Mouse (Mus musculus): ENCODE data around the gene Nemp1.

Nemp1 gene

DNA sequence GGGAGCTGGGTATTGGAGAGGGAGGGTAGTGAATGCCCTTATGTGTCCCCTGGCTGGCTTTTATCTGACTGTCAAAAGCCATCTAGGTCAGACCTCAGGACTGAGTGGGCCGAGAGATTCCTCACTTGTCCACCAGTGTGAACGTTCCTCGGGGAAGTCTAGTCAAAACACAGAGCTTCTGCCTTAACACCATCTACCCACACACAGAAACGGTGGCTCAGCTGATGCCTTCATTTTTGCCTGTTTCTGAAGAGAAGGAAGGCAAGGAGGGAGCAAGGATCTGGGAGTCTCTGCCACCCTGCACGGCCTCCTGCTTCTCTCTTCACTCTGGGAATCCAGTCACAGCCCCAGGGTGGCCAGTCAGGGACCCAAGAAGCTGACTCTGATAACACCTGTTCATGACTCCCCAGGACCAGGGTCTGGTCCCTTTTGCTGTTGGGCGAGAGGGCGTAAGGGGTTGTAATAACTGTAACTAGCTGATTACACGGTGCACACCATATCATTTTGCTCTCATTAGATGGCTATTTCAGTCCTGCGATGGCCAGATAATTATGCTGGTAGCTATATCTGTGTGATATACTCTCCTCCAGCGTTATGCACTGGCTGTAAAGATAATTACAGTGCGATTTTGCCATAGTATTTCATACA, 63.7 kb downstream of the Nemp1 start:
- no peak for DNase-seq

DNA sequence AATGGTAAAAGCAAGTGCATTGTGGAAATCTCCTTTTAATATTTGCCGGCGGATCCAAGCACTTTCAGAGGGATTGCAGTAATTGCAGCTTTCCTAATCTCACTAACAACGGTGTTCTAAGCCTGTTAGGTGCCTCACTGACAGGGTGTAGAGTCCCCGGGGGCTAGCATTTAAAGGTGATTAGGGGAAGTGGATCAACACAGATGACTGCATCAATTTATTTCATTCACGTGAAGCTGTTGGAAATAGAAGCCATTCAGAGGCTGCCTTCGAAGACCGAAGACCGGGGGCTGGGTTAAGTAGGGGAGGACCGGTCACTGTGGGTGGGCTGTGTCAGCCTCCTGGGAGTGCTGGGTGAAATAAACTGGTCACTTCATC, 64.2 kb downstream of the Nemp1 start:
- no peak for DNase-seq

DNA sequence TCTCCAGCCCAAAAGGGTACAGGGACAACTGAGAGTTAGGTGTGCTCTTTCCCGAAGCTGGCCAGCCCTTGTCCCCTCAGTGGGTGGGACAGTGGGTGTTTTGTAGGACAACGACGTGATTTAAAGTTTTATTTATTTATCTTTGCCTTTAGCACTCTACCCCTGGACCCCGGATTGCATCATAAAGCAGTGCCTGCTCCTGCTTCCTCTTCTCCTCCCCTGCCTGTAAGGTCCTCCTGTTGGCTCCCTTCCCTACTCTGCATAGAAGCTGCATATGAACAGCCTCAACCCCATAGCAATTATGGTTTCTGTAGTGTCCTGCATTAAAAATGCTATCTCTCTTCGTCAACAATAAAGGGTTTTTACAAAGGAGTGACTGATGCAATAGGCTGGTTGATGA, 64.7 kb downstream of the Nemp1 start:
- no peak for DNase-seq

DNA sequence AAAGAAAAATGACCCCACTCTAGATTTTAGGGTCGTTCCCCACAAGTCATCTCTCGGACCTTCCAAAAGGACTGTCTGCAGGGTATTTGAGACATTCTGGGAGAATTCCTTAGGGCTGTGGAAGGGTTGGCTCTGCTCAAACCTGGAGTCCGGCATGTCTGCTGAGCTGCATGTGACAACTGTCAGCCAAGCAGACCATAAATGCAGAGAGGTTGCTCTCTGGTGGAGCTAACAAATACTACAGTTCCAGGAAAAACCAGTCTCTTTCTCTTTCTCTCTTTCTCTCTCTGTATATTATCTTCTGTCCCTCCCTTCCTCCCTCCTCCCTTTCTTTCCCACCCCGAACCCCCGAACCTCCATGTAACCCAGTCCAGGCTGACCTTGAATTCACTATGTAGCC, 67.7 kb downstream of the Nemp1 start:
- DNase-seq, result no peak

DNA sequence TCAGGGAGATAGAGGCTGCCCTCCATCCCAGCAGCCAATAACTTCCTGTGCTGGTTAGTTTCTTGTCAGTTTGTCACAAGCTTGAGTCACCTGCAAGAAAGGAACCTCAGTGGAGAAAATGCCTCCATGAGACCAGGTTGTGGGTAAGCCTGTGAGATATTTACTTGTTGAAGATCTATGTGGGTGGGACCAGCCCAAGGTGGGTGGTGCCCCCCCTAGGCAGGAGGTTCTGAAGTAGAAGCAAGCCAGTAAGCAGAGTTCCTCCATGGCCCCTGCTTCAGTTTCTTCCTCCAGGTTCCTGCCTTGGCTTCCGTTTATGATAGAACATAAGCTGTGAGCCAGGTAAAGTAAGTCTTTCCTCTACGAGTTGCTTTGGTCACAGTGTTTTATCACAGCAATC, 69.6 kb downstream of the Nemp1 start:
- DNase-seq, result no peak

DNA sequence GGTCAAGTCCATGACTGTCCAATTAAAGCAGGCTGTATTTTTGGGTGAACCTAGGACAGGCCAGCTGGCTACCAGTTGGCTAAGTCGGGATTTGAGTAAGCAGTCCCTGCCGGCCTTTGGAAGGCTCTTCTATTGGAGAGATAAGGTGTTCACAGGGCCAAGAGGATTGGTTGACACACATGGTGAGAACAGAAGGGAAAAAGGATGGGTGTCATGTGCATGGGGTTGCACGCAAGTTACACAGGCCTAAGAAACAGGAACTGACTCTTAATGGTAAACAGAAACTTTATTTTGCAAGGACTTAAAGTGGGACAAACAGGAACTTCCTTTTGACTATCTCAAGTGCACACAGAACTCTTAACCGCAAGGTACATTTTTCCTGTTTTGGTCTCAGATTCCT, 70.2 kb downstream of the Nemp1 start:
- no peak for DNase-seq

DNA sequence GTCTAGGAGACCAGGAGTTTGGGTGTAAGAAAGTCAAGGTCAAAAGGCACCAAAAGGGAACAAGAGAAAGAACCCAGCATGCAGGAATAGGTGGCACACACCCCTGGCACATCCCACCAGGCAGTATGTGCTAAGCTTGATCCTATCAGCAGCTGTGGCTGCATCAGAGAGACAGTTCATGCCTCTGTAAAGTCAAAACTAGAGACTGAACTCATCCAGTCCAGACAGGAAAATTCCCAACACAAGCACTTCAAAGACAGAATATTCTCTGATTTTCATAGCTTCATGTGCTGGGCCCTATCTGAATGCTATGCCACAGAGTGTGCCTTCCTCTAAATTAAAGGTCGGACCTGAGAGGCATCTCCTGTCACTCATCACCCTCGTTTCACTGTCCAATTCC, 70.9 kb downstream of the Nemp1 start:
- no peak for DNase-seq

DNA sequence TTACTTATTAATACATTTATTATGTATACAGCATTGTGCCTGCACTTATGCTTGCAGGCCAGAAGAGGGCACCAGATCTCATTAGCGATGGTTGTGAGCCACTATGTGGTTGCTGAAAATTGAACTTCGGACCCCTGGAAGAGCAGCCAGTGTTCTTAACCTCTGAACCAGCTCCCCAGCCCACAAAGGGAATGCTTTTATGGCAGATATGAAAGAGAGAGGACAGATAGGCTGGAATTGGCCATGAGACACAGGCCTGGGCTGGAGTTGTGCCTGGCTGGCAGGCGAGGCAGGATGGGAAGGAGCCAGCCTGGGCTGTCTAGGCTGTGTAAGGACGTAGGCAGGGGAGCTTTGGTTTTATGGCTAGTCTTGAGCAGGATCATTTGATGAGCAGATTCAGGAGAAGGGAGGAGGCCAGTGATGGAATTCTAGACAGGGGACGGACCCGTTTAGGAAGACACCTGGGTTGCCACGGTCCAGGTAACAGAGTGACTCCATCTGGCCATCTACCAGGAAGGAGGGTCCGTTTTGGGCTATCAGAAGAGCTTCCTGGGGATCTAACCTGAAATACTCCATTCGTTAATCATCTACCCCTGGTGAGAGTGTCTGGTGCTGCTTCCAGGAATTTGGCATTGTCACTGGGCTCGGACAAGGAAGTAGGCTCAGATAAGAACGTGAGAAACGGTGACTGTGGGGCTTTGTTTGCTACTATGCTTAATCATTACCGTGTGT, 71.6 kb downstream of the Nemp1 start:
- DNase-seq, result peak; percentile 53

DNA sequence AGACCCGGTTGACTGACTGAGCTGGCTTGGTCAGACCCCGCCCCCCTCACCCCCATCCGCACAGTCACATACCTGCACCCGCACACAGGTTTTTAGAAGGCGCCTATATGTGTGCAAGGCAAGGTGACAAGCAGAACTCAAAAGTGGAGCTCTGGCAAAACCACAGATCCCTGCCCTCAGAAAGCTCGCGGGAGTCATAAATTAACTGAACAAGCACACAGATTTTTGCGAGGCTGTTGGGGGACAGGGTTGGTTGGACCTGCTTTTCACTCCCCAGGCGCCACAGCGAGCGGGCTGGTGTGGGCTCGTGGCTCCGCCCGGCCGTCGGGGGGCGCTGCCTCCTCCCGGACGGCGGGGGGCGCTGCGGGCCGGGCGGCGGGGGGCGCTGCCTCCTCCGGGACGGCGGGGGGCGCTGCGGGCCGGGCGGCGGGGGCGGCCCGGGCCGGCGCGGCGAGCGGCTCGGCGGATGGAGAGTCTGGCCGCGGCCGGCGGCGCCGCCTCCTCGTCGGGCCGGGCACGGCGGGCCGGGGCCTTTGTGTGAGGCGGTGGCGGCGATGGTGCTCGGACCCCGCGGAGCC, 72.5 kb downstream of the Nemp1 start, which contains the start of gene Zbtb39:
TSS of gene Zbtb39 (plus strand) at position 456 of the 578 bp plus-strand sequence.
- peak; percentile 85 for DNase-seq

DNA sequence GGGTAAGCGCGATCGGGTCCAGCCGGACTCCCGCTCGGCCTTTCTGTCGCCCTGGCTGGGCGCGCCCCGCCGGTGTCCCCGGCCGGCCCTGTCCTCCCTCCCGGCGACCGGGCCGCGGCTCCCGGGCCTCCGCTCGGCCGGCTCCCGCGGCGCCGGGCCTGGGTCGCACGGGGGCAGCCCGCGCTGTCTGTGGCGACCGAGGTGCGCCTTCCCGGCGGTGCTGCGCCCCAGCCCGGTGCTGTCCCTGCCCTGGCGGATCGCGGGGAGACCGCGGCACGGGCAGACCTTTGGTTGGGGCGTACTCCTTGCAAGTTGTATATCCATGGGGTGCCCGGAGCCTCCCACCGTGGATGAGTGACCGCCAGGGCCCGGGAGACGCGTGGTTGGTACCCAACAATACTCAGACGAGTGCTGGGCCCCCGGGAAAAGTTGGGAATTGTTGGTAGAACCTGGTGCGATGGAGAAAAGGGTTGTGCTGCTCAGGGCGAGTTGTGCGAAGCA, 73.0 kb downstream of the Nemp1 start:
- peak; percentile 57 for DNase-seq

DNA sequence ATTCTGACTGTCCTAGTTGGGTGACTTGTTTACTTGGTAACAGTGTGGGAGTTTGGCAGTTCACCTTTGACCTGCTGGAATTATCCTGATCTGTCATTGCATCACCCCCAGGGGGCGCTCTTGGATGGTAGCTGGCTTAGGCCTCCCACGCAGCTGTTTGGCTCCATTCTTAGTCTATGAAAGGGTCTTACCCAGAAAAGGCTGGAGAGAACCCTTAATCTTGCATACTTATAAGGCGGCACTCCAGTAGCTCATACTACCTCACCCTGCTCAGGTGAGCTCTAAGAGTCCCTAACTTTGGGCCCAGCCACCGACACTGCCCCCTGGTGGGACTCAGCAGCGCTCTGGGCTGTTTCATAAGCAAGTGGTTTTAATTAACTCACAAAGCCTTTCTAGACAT, 78.0 kb downstream of the Nemp1 start:
- DNase-seq, result peak; percentile 58

DNA sequence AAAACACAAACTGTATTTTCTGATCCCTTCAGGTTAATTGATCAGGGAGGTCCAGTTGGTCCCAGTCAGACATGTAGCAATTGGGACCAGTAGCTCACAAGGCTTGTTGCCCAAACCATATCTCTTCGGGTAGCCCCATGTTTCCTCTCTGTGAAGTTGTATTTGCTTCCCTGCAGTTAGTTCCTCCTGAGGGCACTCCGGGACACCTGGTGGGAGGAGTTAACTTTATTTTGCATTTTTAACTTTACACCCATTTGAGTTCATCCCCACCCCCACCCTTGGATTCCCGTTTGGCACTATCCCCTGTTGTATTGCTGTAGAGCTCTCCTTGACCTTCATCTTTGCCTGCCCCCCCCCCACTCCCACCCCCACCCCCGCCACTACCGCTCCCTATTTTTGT, 79.2 kb downstream of the Nemp1 start:
- no peak for DNase-seq

DNA sequence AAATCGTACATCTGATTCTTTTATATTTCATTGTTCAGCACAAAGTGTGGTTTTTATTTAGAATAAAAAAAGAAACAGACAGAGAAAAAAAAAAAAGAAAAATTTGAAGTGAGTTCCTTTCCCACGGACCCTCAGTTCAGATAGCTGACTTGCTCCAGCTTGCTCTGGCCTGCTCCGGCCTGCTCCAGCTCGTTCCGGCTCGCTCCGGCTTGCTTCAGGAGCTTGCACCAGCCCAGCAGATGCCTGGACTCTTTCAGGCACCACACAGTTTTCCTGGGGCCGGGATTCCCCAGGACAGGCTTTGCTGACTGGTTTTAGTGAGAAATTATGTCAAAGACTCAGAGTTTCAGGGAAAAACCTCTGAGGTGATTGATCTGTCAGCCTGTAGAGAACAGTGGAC, 80.6 kb downstream of the Nemp1 start:
- no peak for DNase-seq

DNA sequence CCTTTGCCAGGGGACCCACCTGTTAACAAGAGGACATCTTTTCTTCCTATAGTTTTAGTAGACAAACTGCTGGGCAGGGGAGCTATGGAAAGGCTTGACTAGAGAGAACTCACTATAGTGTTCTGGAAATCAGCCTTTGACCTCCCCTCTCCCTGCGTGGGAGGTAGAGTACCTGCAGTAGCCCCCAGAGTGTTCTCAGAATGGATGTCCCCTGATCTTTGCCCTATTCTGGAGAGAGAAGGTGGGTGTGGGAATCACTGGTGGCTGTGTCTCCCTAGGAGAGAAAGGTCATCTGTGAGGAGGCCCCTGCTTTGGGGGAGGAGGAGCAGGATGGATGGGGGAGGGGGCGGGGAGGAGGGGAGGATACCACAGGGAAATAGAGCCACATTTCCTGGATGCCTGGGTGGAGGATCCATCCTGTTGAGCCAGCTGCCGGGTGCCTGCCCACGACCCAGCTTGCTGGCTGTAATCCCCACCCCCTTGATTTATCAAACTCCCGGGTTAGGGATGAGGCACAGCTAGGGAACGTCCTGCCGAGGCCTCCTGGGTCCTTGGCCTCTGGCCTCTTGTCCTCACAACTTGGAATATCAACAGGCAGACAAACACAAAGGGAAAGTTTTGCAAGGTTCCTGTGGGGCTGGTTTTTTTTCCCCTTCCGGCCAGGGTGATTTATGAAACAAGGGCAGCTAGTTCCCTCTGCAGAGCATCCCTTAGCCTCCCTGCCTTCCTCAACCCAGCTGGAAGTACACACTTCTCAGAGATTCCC, 82.3 kb downstream of the Nemp1 start:
- no peak for DNase-seq

DNA sequence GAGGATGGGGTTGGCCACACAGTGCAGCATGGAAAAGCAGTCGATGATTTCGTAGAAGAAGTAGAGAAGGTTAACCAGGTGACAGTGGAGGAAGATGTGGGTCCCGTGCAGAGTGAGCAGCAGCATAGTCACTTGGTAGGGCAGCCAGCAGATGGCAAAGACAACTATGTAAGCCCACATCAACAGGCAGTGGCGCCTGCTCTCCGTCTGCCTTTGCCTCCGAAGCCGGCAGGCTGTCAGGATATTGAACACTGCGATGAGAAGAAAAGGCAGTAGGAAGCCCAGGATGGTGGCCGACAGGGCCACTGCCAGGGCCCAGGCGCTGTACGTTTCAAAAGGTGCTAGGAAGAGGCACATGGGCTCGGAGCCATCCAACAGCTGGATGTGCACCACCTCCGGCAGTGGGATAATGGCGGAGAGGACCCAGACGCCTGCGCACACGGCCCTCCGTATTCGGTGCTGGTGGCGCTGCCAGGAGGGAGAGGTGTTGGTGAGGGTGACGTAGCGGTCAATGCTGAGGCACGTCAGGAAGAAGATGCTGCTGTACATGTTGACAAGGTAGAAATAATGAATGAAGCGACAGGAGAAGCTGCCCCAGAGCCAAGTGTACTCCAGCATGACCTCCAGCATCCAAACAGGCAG, 83.6 kb downstream of the Nemp1 start:
- no peak for DNase-seq

Data from thymus, postnatal 14 days (tissue).